Mouse (Mus musculus): Measurements from ENCODE around the gene Cfap221.

DNA sequence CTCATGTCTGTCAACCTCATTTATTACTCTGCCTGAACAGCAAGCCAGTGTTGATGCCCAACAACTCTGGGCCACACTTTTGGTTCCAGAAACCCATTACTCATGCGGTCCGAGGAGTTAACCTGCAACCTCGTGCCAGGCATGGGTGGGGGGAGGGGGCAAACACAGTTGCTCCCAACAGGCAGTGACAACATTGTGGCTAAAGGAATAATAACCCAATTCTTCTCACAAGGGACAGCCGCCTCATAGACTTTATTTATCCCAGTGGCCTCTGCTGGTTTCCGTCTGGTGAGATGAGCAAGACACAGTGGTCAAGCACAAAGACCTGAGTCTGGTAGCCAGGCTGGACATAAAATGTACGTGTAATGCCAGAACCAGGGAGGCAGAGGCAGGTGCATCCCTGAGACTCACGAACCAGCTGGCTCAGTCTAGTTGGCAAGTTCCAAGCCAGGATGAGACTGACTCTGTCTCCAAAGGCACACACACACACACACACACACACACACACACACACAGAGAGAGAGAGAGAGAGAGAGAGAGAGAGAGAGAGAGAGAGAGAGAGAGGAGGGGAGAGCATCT lies 38.5 kb upstream of the Cfap221 start:
- no peak for TF ChIP-seq CTCF (IDR thresholded peaks at IDR 0.05; ENCODE audit: low read depth, low read length)
- no peak for TF ChIP-seq POLR2A (IDR thresholded peaks at IDR 0.05; ENCODE audit: insufficient read depth, low read length)
- TF ChIP-seq EP300 (IDR thresholded peaks at IDR 0.05; ENCODE audit: insufficient read depth, low read depth, low read length), result no peak
